Mouse (Mus musculus): ENCODE results near the gene Dnaja3. TPM values are rescaled to one million over a fixed set of nuclear protein-coding genes. Genes with fewer than 3 reads are reported as not detected.

Gene Dnaja3
- polyA plus RNA-seq, 1 experiment: 13.7 TPM

GRCm38 (mm10) chr16:4649692-4650091 lies 9.9 kb downstream of the Dnaja3 start:
- TF ChIP-seq POLR2A (IDR thresholded peaks at IDR 0.05; ENCODE audit: low read depth, low read length): no peak
- TF ChIP-seq CTCF (IDR thresholded peaks at IDR 0.05; ENCODE audit: extremely low read depth, insufficient read length, insufficient replicate concordance, low read depth, low read length): no peak
- no peak overlapping the region for H3K27ac ChIP-seq (ENCODE audit: insufficient read depth, low read depth, low read length)
- 91% methylated on average over 11 of the region's 11 CpGs for whole genome bisulfite sequencing
- no peaks in the 10 kb centered on the region for H3K27me3 ChIP-seq (ENCODE audit: control insufficient read depth, insufficient read depth, low read length)
- peaks cover 48% of the 10 kb centered on the region for H3K36me3 ChIP-seq (ENCODE audit: control insufficient read depth, insufficient read depth, low read length)
- H3K4me3 ChIP-seq (ENCODE audit: low read depth, low read length): no peak overlapping the region
- no peaks in the 10 kb centered on the region for H3K4me1 ChIP-seq (ENCODE audit: control insufficient read depth, insufficient read depth, insufficient read length, low read length)

GRCm38 (mm10) chr16:4650161-4650560 lies 10.4 kb downstream of the Dnaja3 start:
- H3K4me1 ChIP-seq (ENCODE audit: control insufficient read depth, insufficient read depth, insufficient read length, low read length): 0 out of 2 replicates have a peak, but pooled peaks cover under 1% of the 10 kb centered on the region
- no peak overlapping the region for H3K27ac ChIP-seq (ENCODE audit: insufficient read depth, low read depth, low read length)
- H3K36me3 ChIP-seq (ENCODE audit: control insufficient read depth, insufficient read depth, low read length): peaks cover 53% of the 10 kb centered on the region
- TF ChIP-seq POLR2A (IDR thresholded peaks at IDR 0.05; ENCODE audit: low read depth, low read length) (no peak), CTCF (IDR thresholded peaks at IDR 0.05; ENCODE audit: extremely low read depth, insufficient read length, insufficient replicate concordance, low read depth, low read length) (no peak)
- 92% methylated on average over 3 of the region's 3 CpGs for WGBS
- no peak overlapping the region for H3K4me3 ChIP-seq (ENCODE audit: low read depth, low read length)
- H3K27me3 ChIP-seq (ENCODE audit: control insufficient read depth, insufficient read depth, low read length): no peaks in the 10 kb centered on the region

- TF ChIP-seq POLR2A (IDR thresholded peaks at IDR 0.05; ENCODE audit: low read depth, low read length) (no peak), CTCF (IDR thresholded peaks at IDR 0.05; ENCODE audit: extremely low read depth, insufficient read length, insufficient replicate concordance, low read depth, low read length) (no peak)
- H3K27ac ChIP-seq (ENCODE audit: insufficient read depth, low read depth, low read length): no peak overlapping the region
Observed at GRCm38 (mm10) chr16:4651081-4651480, 11.3 kb downstream of the Dnaja3 start.

GRCm38 (mm10) chr16:4651624-4652023 lies 11.8 kb downstream of the Dnaja3 start:
- peaks cover 59% of the 10 kb centered on the region for H3K36me3 ChIP-seq (ENCODE audit: control insufficient read depth, insufficient read depth, low read length)

More at GRCm38 (mm10) chr16:4651081-4651480, 11.3 kb downstream of the Dnaja3 start:
- Histone ChIP-seq H3K4me3 (ENCODE audit: low read depth, low read length) (no peak overlapping the region), H3K4me1 (ENCODE audit: control insufficient read depth, insufficient read depth, insufficient read length, low read length) (0 out of 2 replicates have a peak, but pooled peaks cover 5% of the 10 kb centered on the region), H3K36me3 (ENCODE audit: control insufficient read depth, insufficient read depth, low read length) (peaks cover 59% of the 10 kb centered on the region), H3K27me3 (ENCODE audit: control insufficient read depth, insufficient read depth, low read length) (no peaks in the 10 kb centered on the region)
- whole genome bisulfite sequencing: 82% methylated on average over 1 of the region's 1 CpGs

GRCm38 (mm10) chr16:4652707-4653416 lies 13.1 kb downstream of the Dnaja3 start:
- H3K4me1 ChIP-seq (ENCODE audit: control insufficient read depth, insufficient read depth, insufficient read length, low read length): 0 out of 2 replicates have a peak, but pooled peaks cover 5% of the 10 kb centered on the region
- 72% methylated on average over 4 of the region's 4 CpGs for WGBS
- no peak overlapping the region for H3K27ac ChIP-seq (ENCODE audit: insufficient read depth, low read depth, low read length)
- no peak for TF ChIP-seq POLR2A (IDR thresholded peaks at IDR 0.05; ENCODE audit: low read depth, low read length)
- no peak for TF ChIP-seq CTCF (IDR thresholded peaks at IDR 0.05; ENCODE audit: extremely low read depth, insufficient read length, insufficient replicate concordance, low read depth, low read length)
- no peaks in the 10 kb centered on the region for H3K27me3 ChIP-seq (ENCODE audit: control insufficient read depth, insufficient read depth, low read length)
- no peak overlapping the region for H3K4me3 ChIP-seq (ENCODE audit: low read depth, low read length)
- peaks cover 63% of the 10 kb centered on the region for H3K36me3 ChIP-seq (ENCODE audit: control insufficient read depth, insufficient read depth, low read length)

More at GRCm38 (mm10) chr16:4651624-4652023, 11.8 kb downstream of the Dnaja3 start:
- 75% methylated on average over 7 of the region's 7 CpGs for WGBS
- no peaks in the 10 kb centered on the region for H3K27me3 ChIP-seq (ENCODE audit: control insufficient read depth, insufficient read depth, low read length)
- H3K4me1 ChIP-seq (ENCODE audit: control insufficient read depth, insufficient read depth, insufficient read length, low read length): 0 out of 2 replicates have a peak, but pooled peaks cover 5% of the 10 kb centered on the region
- H3K27ac ChIP-seq (ENCODE audit: insufficient read depth, low read depth, low read length): no peak overlapping the region
- no peak for TF ChIP-seq POLR2A (IDR thresholded peaks at IDR 0.05; ENCODE audit: low read depth, low read length)
- no peak for TF ChIP-seq CTCF (IDR thresholded peaks at IDR 0.05; ENCODE audit: extremely low read depth, insufficient read length, insufficient replicate concordance, low read depth, low read length)
- H3K4me3 ChIP-seq (ENCODE audit: low read depth, low read length): no peak overlapping the region

- Histone ChIP-seq H3K4me1 (ENCODE audit: control insufficient read depth, insufficient read depth, insufficient read length, low read length) (0 out of 2 replicates have a peak, but pooled peaks cover 5% of the 10 kb centered on the region), H3K27ac (ENCODE audit: insufficient read depth, low read depth, low read length) (no peak overlapping the region), H3K27me3 (ENCODE audit: control insufficient read depth, insufficient read depth, low read length) (no peaks in the 10 kb centered on the region), H3K36me3 (ENCODE audit: control insufficient read depth, insufficient read depth, low read length) (peaks cover 61% of the 10 kb centered on the region), H3K4me3 (ENCODE audit: low read depth, low read length) (no peak overlapping the region)
- WGBS: 88% methylated on average over 10 of the region's 10 CpGs
- TF ChIP-seq CTCF (IDR thresholded peaks at IDR 0.05; ENCODE audit: extremely low read depth, insufficient read length, insufficient replicate concordance, low read depth, low read length) (no peak), POLR2A (IDR thresholded peaks at IDR 0.05; ENCODE audit: low read depth, low read length) (no peak)
Observed at GRCm38 (mm10) chr16:4654706-4655105, 14.9 kb downstream of the Dnaja3 start.

GRCm38 (mm10) chr16:4655251-4655734 lies 15.5 kb downstream of the Dnaja3 start:
- peaks cover 57% of the 10 kb centered on the region for H3K36me3 ChIP-seq (ENCODE audit: control insufficient read depth, insufficient read depth, low read length)
- H3K27me3 ChIP-seq (ENCODE audit: control insufficient read depth, insufficient read depth, low read length): no peaks in the 10 kb centered on the region
- TF ChIP-seq CTCF (IDR thresholded peaks at IDR 0.05; ENCODE audit: extremely low read depth, insufficient read length, insufficient replicate concordance, low read depth, low read length) (peak; percentile 11; the same call in 1 of the 2 replicates), POLR2A (IDR thresholded peaks at IDR 0.05; ENCODE audit: low read depth, low read length) (no peak)
- WGBS: 41% methylated on average over 4 of the region's 4 CpGs
- 0 out of 2 replicates have a peak, but pooled peaks cover 5% of the 10 kb centered on the region for H3K4me1 ChIP-seq (ENCODE audit: control insufficient read depth, insufficient read depth, insufficient read length, low read length)
- no peak overlapping the region for H3K27ac ChIP-seq (ENCODE audit: insufficient read depth, low read depth, low read length)
- H3K4me3 ChIP-seq (ENCODE audit: low read depth, low read length): no peak overlapping the region

Measured in small intestine, adult 2 months (tissue).